Mouse (Mus musculus) heart, adult 18-20 months (tissue): ENCODE data around the gene Enam. TPM values are rescaled to one million over a fixed set of nuclear protein-coding genes. Genes with fewer than 3 reads are reported as not detected.

Source experiments
- total RNA-seq, 2 experiments: library from RNA; stranded (reverse); gene quantifications; 2 replicates each; pipeline ENCODE4 v1.2.3; 2021

Enam gene
- total RNA-seq, 2 experiments from 2014 or later, result not detected

Other genes with a start within 250 kb of the Enam start
- not detected for gene Gm7714, start 219.1 kb upstream of the Enam start, total RNA-seq
- gene Prol1, start 170.7 kb upstream of the Enam start, total RNA-seq, result not detected
- not detected for gene Amtn, start 111.9 kb upstream of the Enam start, total RNA-seq
- gene Ambn, start 32.0 kb upstream of the Enam start, total RNA-seq, result not detected
- 10 to 100 TPM in 1 of 2 experiments, 1 to 10 TPM in 1; 2.1 to 13.5 TPM for gene Jchain, start 39.9 kb downstream of the Enam start, total RNA-seq
- gene Utp3, start 66.5 kb downstream of the Enam start, total RNA-seq, result 10 to 100 TPM; 20.1 to 21.6 TPM
- 10 to 100 TPM; 13.8 to 15.0 TPM for gene Rufy3, start 77.1 kb downstream of the Enam start, total RNA-seq
- 100 to 1,000 TPM; 208 to 215 TPM for gene Grsf1, start 188.2 kb downstream of the Enam start, total RNA-seq
- 10 to 100 TPM; 19.1 to 20.5 TPM for gene Mob1b, start 232.9 kb downstream of the Enam start, total RNA-seq